Mouse (Mus musculus) spleen, adult 2 months (tissue): Measurements from ENCODE around the gene Slc30a1. TPM values are rescaled to one million over a fixed set of nuclear protein-coding genes. Genes with fewer than 3 reads are reported as not detected.

Source experiments
- DNase-seq, 2 experiments: peaks; one replicate each; pipeline versions ENCODE4 v3.0.0 to v3.0.0-alpha.2; 2012 to 2021; ENCODE audit warnings: low spot score in 2 of 2, low read depth in 1 of 2
- H3K27ac ChIP-seq: fragments of 200-500 bp; 2 replicates; pipeline ENCODE4 v1.5.1; 2012; ENCODE audit warnings: low read length, inconsistent platforms; ENCODE audit not compliant: insufficient read depth
- H3K27me3 ChIP-seq: fragments of 200-500 bp; 2 replicates; pipeline ENCODE4 v1.6.1; 2012; ENCODE audit warnings: mild to moderate bottlenecking, moderate library complexity, low read length, inconsistent platforms; ENCODE audit not compliant: control insufficient read depth, insufficient read depth
- H3K36me3 ChIP-seq: fragments of 200-500 bp; 2 replicates; pipeline ENCODE4 v1.6.1; 2012; ENCODE audit warnings: mild to moderate bottlenecking, low read length, inconsistent platforms; ENCODE audit not compliant: control insufficient read depth, insufficient read depth
- H3K4me1 ChIP-seq: fragments of 200-500 bp; 2 replicates; pipeline ENCODE4 v1.6.1; 2011; ENCODE audit warnings: inconsistent platforms; ENCODE audit not compliant: control insufficient read depth, insufficient read depth, insufficient read length
- H3K4me3 ChIP-seq: fragments of 200-500 bp; 2 replicates; pipeline ENCODE4 v1.5.1; 2011; ENCODE audit warnings: mild to moderate bottlenecking, inconsistent platforms; ENCODE audit not compliant: insufficient read depth, insufficient read length; ENCODE audit errors: extremely low read depth
- CTCF ChIP-seq: fragments of 200-500 bp; IDR thresholded peaks from 2 replicates; pipeline ENCODE4 v1.5.1; 2011; ENCODE audit warnings: mild to moderate bottlenecking, inconsistent platforms; ENCODE audit not compliant: insufficient read depth, insufficient read length, insufficient replicate concordance; ENCODE audit errors: extremely low read depth
- POLR2A ChIP-seq: fragments of 200-500 bp; IDR thresholded peaks from 2 replicates; pipeline ENCODE4 v1.6.1; 2011; ENCODE audit warnings: low read depth, low read length, inconsistent platforms
- WGBS: fragments of 180-500 bp; shearing (Covaris S2); methylation state at CpG from one replicate; pipeline ENCODE4 v1.1.7; 2018; 5-methylcytosine and 5-hydroxymethylcytosine counted together
- polyA plus RNA-seq: library from polyadenylated mRNA; depleted of rRNA; stranded (reverse); fragments of >200 nt; gene quantifications from 2 replicates; pipeline ENCODE4 v1.2.3, GENCODE M21; 2012

Gene Slc30a1
- polyA plus RNA-seq, 1 experiment = 8.9 TPM

DNA sequence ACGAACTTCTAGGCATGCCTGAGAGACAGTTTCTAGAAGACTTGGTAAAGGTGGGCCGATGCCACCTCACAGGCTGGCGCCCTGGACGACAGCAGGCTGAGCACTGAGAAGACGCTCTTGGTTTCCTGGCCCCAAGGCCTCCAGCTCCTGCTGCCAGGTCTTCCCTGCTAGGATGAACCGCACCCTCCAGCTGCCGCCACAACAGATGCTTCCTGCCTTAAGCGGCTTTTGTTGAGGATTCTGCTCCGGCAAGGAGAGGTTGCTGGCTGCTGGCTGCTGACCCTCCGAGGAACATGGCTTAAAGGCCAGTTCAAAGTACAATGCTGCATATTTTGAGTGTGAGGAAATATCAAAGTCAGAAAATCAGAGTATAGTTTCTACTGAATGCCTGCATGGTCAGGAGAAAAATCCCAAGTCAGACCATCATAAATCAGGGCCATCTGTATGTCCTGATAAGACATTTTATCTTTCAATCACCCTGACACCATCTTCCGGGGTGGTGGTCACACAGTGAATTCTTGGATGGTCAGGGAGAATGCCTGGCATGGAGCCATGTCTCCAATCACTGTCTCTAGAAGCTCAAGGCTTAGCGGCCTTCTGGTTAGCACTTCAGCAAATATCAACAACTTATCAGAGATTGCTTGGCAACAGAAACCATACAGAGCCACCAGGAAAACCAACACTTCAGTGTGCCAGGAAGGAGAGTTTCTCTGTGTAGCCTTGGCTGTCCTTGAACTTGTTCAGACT lies 9.6 kb upstream of the Slc30a1 start:
- Histone ChIP-seq H3K27me3 (no peaks in the 10 kb centered on the region), H3K4me3 (no peak overlapping the region), H3K4me1 (peaks cover 16% of the 10 kb centered on the region; the same call in 1 of the 2 replicates), H3K27ac (no peak overlapping the region), H3K36me3 (no peaks in the 10 kb centered on the region)
- DNase-seq = no peak
- TF ChIP-seq POLR2A = no peak
- 57% methylated on average over 12 of the region's 12 CpGs for WGBS

- WGBS = 8% methylated on average over 56 of the region's 58 CpGs
- Histone ChIP-seq H3K36me3 (peaks cover 10% of the 10 kb centered on the region; the same call in 1 of the 2 replicates), H3K27me3 (no peaks in the 10 kb centered on the region), H3K4me3 (peak overlapping the region; percentile 68), H3K27ac (0 out of 2 replicates have a peak overlapping the region, but pooled peaks have one; percentile 17), H3K4me1 (peaks cover 10% of the 10 kb centered on the region)
- peak in 1 of 2 experiments; percentile 61 for DNase-seq
- no peak for TF ChIP-seq CTCF
- no peak for TF ChIP-seq POLR2A
Observed at GRCm38 (mm10) chr1:191905637-191906533, 682 bp upstream of the Slc30a1 start.

GRCm38 (mm10) chr1:191907431-191907810 lies 854 bp downstream of the Slc30a1 start:
- Histone ChIP-seq H3K27me3 (no peaks in the 10 kb centered on the region), H3K27ac (peak overlapping the region; percentile 92; the same call in 1 of the 2 replicates), H3K4me1 (peaks cover 10% of the 10 kb centered on the region), H3K4me3 (peak overlapping the region; percentile 65), H3K36me3 (peaks cover 12% of the 10 kb centered on the region; the same call in 1 of the 2 replicates)
- TF ChIP-seq CTCF = peak; percentile 96
- no peak for TF ChIP-seq POLR2A
- 1% methylated on average over 43 of the region's 43 CpGs for WGBS
- peak; percentile 41 to 77 for DNase-seq

GRCm38 (mm10) chr1:191908906-191909305 lies 2.3 kb downstream of the Slc30a1 start:
- TF ChIP-seq POLR2A = no peak
- no peak for TF ChIP-seq CTCF
- no peaks in the 10 kb centered on the region for H3K27me3 ChIP-seq
- no peak overlapping the region for H3K4me3 ChIP-seq
- H3K4me1 ChIP-seq = peaks cover 10% of the 10 kb centered on the region
- no peak for DNase-seq
- WGBS = 96% methylated on average over 15 of the region's 15 CpGs
- peaks cover 12% of the 10 kb centered on the region; the same call in 1 of the 2 replicates for H3K36me3 ChIP-seq
- H3K27ac ChIP-seq = no peak overlapping the region

- no peak overlapping the region for H3K27ac ChIP-seq
- peaks cover 10% of the 10 kb centered on the region for H3K4me1 ChIP-seq
- no peaks in the 10 kb centered on the region for H3K27me3 ChIP-seq
- H3K4me3 ChIP-seq = no peak overlapping the region
- DNase-seq = no peak
- TF ChIP-seq CTCF = no peak
- no peak for TF ChIP-seq POLR2A
- peaks cover 12% of the 10 kb centered on the region; the same call in 1 of the 2 replicates for H3K36me3 ChIP-seq
- 92% methylated on average over 14 of the region's 14 CpGs for WGBS
Observed at GRCm38 (mm10) chr1:191909316-191909715, 2.7 kb downstream of the Slc30a1 start.

DNA sequence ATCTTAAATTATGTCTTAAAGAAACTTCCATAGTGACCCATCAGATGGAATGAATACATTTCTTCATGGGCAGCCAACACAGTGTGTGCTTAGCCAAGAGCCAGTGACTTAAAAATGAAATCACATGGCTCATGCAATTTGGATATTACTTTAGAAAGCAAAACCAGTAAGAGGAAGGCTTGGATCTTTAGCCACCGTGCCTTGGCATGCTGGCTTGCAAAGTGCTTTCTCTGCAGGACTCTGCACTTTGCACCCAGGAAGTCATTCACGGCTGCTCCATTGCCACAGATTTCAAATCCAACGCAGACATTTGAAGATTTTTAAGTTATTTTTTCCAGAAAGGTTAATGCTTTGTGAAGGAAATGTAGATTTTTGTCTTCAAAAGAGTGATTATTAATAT lies 4.1 kb downstream of the Slc30a1 start:
- no peak for DNase-seq
- Histone ChIP-seq H3K27ac (no peak overlapping the region), H3K4me3 (no peak overlapping the region), H3K4me1 (peaks cover 10% of the 10 kb centered on the region), H3K27me3 (no peaks in the 10 kb centered on the region), H3K36me3 (peaks cover 12% of the 10 kb centered on the region; the same call in 1 of the 2 replicates)
- TF ChIP-seq POLR2A (no peak), CTCF (no peak)
- 53% methylated on average over 3 of the region's 3 CpGs for WGBS
